Mouse (Mus musculus): ENCODE measurements around the gene Cd8a.

- TF ChIP-seq EP300 (IDR thresholded peaks at IDR 0.05; ENCODE audit: insufficient read depth, low read depth, low read length) = no peak
- no peak for TF ChIP-seq POLR2A (IDR thresholded peaks at IDR 0.05; ENCODE audit: insufficient read depth, low read depth, low read length)
These were observed 35.6 kb upstream of the Cd8a start for GRCm38 (mm10) chr6:71337666-71338065.

Measured in heart, adult 2 months (tissue).